Mouse (Mus musculus): ENCODE data around the gene Nxn.

DNA sequence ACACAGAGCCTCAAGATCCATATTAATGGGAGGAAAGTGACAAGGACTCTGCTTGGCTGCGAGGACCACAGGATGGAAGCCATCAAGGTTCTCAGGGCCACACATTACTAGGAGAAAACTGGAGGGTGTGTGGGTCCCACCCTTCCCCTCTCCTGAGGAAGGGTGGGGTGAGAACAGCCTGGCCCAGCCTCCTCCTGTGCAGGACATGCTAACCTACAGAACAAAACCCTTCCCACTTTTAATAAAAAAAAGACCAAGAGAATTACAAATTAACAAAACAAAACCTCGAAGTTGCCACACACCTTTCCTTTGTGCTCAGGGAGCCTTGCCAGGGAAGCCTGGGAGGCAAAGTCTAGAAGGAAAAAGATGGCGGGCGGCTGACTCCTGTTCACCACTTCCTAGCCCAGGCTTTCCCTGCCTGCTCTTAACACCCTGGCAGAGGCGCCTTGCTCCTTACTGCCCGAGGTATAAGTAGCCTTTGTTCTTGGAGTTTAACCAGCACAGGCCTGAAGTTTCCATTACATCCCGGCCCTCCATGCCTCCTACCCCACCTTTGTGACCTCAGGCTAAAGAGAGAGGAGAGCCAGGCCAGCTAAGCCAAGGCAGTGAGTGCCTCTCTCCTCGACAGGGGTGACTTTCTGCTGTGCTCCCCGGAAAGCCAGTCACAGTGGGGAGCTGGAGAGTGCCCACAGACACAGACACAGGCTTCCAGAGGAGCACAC lies 79.1 kb downstream of the Nxn start:
- no peak for TF ChIP-seq CTCF (IDR thresholded peaks at IDR 0.05; ENCODE audit: low read depth, low read length)
- TF ChIP-seq POLR2A (IDR thresholded peaks at IDR 0.05; ENCODE audit: borderline replicate concordance, low read depth, low read length): no peak
